Mouse (Mus musculus) lung, embryonic 15.5 days (tissue): ENCODE data around the gene Nkx6-2. TPM values are rescaled to one million over a fixed set of nuclear protein-coding genes. Genes with fewer than 3 reads are reported as not detected.

Experiments used
- ATAC-seq: fragments of 200-750 bp; cut with Nextera tagmentation; 2 replicates; pipeline ENCODE4 v1.8.0; 2017; ENCODE audit warnings: moderate number of reproducible peaks, borderline replicate concordance; ENCODE audit not compliant: low FRiP score, low TSS enrichment; ENCODE audit errors: extremely low read depth
- H3K27ac ChIP-seq: fragments of 300-500 bp; sonication (generic); 2 replicates; pipeline ENCODE4 v1.5.1; 2015; ENCODE audit warnings: moderate library complexity, mild to moderate bottlenecking, inconsistent platforms
- H3K27me3 ChIP-seq: fragments of 300-500 bp; sonication (generic); 2 replicates; pipeline ENCODE4 v1.6.1; 2015; ENCODE audit warnings: inconsistent platforms
- H3K36me3 ChIP-seq: fragments of 300-500 bp; sonication (generic); 2 replicates; pipeline ENCODE4 v1.6.1; 2015; ENCODE audit warnings: inconsistent platforms
- H3K4me1 ChIP-seq: fragments of 300-500 bp; sonication (generic); 2 replicates; pipeline ENCODE4 v1.6.1; 2015; ENCODE audit warnings: inconsistent platforms
- H3K4me2 ChIP-seq: fragments of 300-500 bp; sonication (generic); 2 replicates; pipeline ENCODE4 v1.6.1; 2015; ENCODE audit warnings: inconsistent platforms, mild to moderate bottlenecking, moderate library complexity
- H3K4me3 ChIP-seq: fragments of 300-500 bp; sonication (generic); 2 replicates; pipeline ENCODE4 v1.5.1; 2015; ENCODE audit warnings: mild to moderate bottlenecking, inconsistent platforms
- H3K9ac ChIP-seq: fragments of 300-500 bp; sonication (generic); 2 replicates; pipeline ENCODE4 v1.6.1; 2015; ENCODE audit warnings: inconsistent platforms
- H3K9me3 ChIP-seq: fragments of 300-500 bp; sonication (generic); 2 replicates; pipeline ENCODE4 v1.6.1; 2016; ENCODE audit warnings: inconsistent platforms
- WGBS: fragments of 180-500 bp; shearing (Covaris S2); methylation state at CpG from one replicate; pipeline ENCODE4 v1.1.7; 2015; 5-methylcytosine and 5-hydroxymethylcytosine counted together
- polyA plus RNA-seq: library from polyadenylated mRNA; unstranded; fragments of >200 nt; fragmentation: Nextera tagmentation; extraction: Ambion mirVana; gene quantifications from 2 replicates; pipeline ENCODE4 v1.2.1, GENCODE M21; 2015

The Nkx6-2 gene
- polyA plus RNA-seq, 1 experiment from 2014 or later, result 0.20 TPM

DNA sequence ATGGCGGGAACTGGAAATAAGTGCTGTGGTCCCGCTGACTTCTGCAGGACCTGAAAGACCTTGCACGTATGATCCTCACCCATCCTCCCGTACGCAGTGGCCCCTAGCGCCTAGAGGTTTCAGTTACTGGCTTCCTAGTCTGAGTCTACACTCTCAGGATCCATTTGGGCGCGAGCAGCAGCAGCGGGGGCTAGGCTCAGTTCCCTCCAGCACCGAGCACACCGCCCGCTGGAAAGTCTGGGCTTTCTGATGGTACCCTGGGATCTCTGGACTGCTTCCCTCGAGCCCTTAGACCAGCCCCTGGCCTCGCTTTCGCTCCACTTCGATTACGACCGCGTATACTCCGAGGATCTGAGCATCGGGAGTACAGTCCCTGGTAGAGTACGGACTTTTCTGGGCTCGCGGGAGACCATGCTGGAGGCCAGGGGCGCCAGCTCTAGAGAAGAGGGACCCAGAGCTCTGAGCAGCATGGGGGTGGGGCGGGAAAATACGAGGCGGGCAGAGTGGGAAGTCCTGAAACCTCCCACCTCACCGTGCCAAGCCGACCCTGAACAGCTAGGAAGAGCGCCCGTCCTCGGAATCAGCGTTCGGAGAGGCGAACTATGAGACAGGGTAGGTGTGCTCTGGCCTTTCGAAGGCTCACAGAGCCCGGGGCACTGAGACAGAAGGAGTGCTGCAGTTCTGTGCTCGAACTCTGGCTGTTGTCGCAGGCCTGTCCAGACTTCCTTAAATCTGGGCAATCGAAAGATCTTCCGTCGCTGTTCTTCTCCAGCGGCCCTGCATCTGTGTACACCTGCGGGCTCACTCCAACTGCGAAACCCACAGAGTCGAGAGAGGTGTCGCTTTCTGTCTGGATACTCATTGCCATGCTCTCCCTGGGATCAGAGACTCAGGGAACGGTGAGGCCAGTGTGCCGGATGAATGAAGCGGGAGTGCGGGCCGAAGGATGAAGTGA, 1.9 kb upstream of the Nkx6-2 start:
- no peaks in the 10 kb centered on the region for H3K36me3 ChIP-seq
- H3K4me2 ChIP-seq, result 0 out of 2 replicates have a peak overlapping the region, but pooled peaks have one; percentile 9
- no peak overlapping the region for H3K9ac ChIP-seq
- H3K27me3 ChIP-seq, result peaks cover 100% of the 10 kb centered on the region
- no peak for ATAC-seq
- 2% methylated on average over 53 of the region's 53 CpGs for WGBS
- H3K27ac ChIP-seq, result no peak overlapping the region
- peaks cover 29% of the 10 kb centered on the region for H3K4me1 ChIP-seq
- no peaks in the 10 kb centered on the region for H3K9me3 ChIP-seq
- H3K4me3 ChIP-seq, result no peak overlapping the region; the same call in 1 of the 2 replicates

DNA sequence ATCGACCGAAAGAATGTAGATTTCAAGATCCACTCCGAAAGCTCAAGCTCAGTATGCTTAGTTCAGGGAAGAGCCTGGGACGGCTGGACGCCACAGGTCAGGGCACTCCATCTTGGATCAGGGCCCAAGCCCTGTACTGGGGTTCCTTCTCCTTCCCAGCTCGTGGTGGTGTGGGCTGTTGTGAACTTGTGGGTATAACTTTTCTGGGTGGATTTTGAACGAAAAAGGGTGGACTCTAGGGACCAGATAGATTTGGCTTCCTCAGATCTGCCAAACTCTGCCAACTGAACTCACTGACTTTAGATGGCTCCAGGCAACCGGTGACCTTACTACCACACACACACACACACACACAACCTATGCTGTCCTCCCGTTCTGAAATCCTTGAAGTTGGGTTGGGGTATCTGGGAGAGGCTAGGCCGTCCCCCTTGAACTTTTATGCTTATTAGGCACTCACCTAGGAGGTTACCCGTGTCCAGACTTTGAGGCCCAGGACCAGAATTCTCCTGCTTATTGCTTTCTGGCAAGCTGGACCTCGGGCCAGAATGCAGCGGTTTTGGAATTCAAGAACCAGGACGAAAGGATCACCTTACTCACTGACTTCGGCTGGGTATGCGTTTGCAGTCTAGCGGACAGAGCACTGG, 619 bp upstream of the Nkx6-2 start:
- Histone ChIP-seq H3K36me3 (peaks cover 7% of the 10 kb centered on the region; the same call in 1 of the 2 replicates), H3K9ac (no peak overlapping the region), H3K27ac (no peak overlapping the region), H3K4me2 (peak overlapping the region; percentile 62), H3K27me3 (peaks cover 99% of the 10 kb centered on the region), H3K4me1 (peaks cover 29% of the 10 kb centered on the region), H3K4me3 (no peak overlapping the region; the same call in 1 of the 2 replicates), H3K9me3 (no peaks in the 10 kb centered on the region)
- no peak for ATAC-seq
- WGBS, result 15% methylated on average over 17 of the region's 17 CpGs

DNA sequence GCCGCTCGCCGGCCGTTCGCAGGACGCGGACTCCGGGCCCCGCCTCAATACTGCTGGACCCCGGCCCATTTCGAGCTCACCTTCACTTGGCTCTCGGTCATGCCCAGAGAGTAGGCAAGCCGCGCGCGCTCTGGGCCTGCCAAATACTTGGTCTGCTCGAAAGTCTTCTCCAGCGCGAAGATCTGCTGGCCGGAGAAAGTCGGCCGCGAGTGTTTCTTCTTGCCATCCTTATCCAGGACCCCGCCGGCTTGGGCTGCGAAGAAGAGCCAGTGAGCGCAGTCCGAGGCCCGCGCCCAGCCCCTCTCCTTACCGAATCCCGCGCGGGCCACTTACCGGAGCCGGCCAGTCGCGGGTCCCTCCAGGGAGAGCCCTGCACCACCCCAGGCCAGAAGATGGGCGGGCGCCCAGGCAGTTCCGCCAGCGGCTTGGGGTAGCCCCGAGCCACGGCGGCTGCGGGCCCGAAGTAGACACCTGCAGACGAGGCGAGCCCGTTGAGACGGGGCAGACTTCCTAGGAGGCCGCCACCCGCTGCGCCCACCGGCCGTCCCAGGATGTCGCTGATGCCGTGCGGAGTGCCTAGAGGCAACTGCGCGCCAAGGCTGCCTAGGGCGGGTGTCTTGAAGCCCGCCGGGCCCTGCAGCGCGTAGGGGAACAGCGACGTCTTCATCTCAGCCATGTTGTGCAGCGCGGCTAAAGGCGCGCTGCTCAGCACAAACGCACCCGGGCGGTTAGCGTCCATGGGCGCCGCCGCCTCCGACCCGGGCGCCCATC, 611 bp downstream of the Nkx6-2 start:
- no peak overlapping the region for H3K27ac ChIP-seq
- peak overlapping the region; percentile 33 for H3K4me3 ChIP-seq
- peaks cover 95% of the 10 kb centered on the region for H3K27me3 ChIP-seq
- peaks cover 12% of the 10 kb centered on the region; the same call in 1 of the 2 replicates for H3K36me3 ChIP-seq
- ATAC-seq, result peak; percentile 37; the same call in 1 of the 2 replicates
- H3K9me3 ChIP-seq, result no peaks in the 10 kb centered on the region
- WGBS, result under 1% methylated on average over 81 of the region's 82 CpGs
- peak overlapping the region; percentile 62 for H3K4me2 ChIP-seq
- no peak overlapping the region for H3K9ac ChIP-seq
- H3K4me1 ChIP-seq, result peaks cover 29% of the 10 kb centered on the region

DNA sequence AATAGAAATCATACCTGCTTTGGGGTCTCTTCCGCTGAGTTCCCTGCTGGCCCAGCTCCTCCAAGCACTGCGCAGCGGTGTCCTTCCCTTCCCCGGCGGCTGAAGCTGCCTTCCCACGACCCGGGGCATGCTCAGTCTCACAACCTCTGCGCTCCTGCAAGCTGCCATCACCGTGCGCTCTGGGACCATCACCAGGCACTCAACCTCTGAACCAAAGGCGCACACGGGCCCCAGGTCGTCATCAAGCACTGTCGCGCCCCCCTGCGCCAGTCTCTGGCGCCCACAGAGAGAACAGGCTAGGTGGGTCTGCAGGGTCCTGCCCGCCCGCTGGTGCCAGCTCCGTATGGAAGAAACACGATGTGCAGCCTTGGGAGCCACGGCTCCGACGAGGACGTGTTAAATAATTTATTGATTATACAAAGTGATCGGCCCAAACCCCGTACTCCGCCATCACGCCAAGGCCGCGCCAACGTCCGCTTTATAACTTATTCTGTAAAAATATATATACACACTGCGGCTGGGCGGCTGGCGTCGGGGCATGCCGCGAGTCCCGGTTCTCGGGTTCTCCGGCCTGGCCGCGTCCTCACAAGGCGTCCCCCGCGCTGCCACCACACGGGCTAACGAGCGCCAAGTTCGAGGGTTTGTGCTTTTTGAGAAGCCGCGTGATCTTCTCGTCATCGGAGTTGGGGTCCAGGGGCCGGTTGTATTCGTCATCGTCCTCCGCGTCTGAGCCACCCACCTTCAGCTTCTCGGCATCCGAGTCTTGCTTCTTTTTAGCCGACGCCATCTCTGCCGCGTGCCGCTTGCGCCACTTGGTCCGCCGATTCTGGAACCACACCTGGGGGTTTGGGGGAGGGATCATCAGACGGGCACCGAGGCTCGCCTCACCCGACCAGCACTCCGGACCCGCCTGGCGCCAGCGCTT, 1.5 kb downstream of the Nkx6-2 start:
- Histone ChIP-seq H3K27me3 (peaks cover 86% of the 10 kb centered on the region), H3K4me2 (peak overlapping the region; percentile 62), H3K9ac (no peak overlapping the region), H3K4me1 (peaks cover 29% of the 10 kb centered on the region), H3K9me3 (no peaks in the 10 kb centered on the region), H3K4me3 (peak overlapping the region; percentile 33), H3K36me3 (peaks cover 12% of the 10 kb centered on the region; the same call in 1 of the 2 replicates), H3K27ac (no peak overlapping the region)
- 3% methylated on average over 78 of the region's 78 CpGs for WGBS
- ATAC-seq, result no peak

DNA sequence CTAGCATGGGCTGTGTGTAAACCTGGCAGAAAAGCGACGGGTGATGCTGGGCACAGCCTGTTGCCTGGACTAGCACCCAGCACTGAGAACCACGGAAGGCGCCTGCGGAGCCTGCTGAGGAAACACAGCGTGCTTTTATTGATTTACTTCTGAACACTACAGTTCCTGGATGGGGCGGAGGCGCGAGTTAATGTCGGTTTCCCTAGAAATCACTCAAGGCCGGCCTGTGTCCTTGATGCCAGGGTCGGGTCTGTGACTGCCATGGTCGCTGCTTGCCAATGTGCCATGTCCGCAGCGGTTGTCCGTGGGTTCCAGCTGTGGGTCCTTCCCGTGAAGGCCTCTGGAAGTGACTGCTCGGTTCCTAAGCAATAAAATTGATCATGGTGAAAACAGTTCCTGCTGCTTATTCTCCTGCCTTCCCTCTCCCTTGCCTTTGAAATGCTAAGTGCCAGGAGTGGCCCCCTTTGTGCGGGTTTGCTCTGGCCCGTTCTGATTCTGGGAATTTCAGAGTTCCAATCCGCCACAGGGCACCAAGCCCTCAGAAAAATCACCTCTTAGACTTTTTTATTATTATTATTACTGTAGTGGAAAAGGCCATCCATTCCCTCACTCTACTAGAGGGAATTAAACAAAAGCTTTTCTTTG, 3.2 kb downstream of the Nkx6-2 start:
- Histone ChIP-seq H3K27ac (no peak overlapping the region), H3K4me2 (no peak overlapping the region), H3K4me1 (peaks cover 25% of the 10 kb centered on the region), H3K4me3 (no peak overlapping the region), H3K9me3 (no peaks in the 10 kb centered on the region), H3K36me3 (peaks cover 25% of the 10 kb centered on the region; the same call in 1 of the 2 replicates), H3K9ac (no peak overlapping the region), H3K27me3 (peaks cover 69% of the 10 kb centered on the region)
- no peak for ATAC-seq
- WGBS, result 83% methylated on average over 21 of the region's 21 CpGs

DNA sequence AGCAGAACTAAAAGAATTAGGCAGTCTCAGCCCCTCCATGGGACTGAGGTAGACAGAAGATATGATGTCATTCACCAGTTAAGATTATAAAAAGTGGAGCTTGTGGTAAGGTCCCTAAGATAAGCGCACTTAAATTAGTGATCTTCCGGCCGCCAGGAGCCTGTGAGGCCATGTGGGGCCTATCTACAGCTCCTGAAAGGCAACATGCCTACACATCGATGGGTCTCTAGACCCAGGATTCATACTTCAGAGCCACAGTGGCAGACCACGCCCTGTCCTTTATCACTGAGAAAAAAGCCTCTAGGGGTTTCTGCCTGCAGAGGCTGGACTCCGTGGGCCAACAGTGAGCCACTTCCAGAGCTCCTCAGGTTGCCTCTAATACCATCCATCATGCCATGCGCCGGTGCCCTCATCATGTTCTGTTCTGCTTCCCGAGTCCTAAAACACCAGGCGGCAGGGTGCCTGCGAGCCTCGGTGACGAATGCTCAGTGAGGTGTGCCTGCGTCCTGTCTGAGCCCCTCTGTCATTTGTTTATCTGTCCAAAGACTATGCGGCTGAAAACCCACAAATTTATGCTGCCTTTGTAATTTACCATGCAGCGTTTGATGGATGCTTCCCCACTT, 6.4 kb downstream of the Nkx6-2 start:
- H3K27ac ChIP-seq, result no peak overlapping the region
- H3K4me2 ChIP-seq, result no peak overlapping the region
- no peak overlapping the region for H3K9ac ChIP-seq
- H3K36me3 ChIP-seq, result peaks cover 25% of the 10 kb centered on the region; the same call in 1 of the 2 replicates
- H3K9me3 ChIP-seq, result no peaks in the 10 kb centered on the region
- H3K27me3 ChIP-seq, result peaks cover 37% of the 10 kb centered on the region
- ATAC-seq, result no peak
- no peak overlapping the region for H3K4me3 ChIP-seq
- H3K4me1 ChIP-seq, result peaks cover 5% of the 10 kb centered on the region
- WGBS, result 69% methylated on average over 16 of the region's 16 CpGs

DNA sequence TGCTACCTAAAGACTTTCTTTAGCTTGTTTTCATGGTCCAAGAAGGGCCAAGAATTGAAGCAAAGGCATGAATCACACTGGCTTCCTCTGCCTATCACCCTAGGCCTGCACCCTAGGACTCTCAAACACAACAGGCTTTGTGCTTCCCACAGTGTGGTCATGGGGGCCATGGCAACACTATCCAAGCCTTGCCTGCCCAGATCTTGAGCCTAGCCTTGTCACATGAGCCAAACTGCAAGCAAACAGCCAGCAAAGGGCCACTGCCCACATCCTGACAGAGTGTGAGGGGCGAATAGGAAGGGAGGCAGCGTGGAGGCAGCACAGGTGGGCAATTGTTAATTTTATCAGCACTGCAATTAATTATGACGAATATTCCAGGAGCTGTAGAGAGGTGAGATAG, 9.9 kb downstream of the Nkx6-2 start:
- Histone ChIP-seq H3K27me3 (peaks cover 3% of the 10 kb centered on the region; the same call in 1 of the 2 replicates), H3K4me3 (no peak overlapping the region), H3K9me3 (no peaks in the 10 kb centered on the region), H3K4me1 (no peaks in the 10 kb centered on the region), H3K27ac (no peak overlapping the region), H3K9ac (no peak overlapping the region), H3K4me2 (no peak overlapping the region), H3K36me3 (peaks cover 13% of the 10 kb centered on the region; the same call in 1 of the 2 replicates)
- no peak for ATAC-seq
- 74% methylated on average over 3 of the region's 3 CpGs for WGBS

DNA sequence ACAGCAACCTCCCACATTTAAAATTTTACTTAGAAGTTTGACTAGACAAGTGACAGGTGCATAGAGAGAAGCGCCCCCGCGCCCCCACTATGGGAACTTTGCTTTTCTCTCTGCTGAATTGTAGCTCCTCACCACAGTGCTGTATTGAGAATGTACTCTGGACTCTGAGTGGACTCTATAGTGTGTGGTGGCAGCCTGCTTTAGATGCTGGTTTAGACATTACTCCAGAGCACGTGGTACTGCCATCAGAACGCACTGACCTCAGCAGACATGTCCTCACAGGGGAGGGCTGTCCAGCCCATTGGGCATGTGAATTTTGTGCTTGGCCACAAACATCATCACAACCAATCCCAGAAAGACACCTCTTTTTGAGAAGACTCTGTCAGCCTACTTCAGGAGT, 11.8 kb downstream of the Nkx6-2 start:
- Histone ChIP-seq H3K27ac (no peak overlapping the region), H3K4me3 (no peak overlapping the region), H3K4me1 (no peaks in the 10 kb centered on the region), H3K9ac (no peak overlapping the region), H3K36me3 (peaks cover 12% of the 10 kb centered on the region; the same call in 1 of the 2 replicates), H3K27me3 (no peaks in the 10 kb centered on the region), H3K4me2 (no peak overlapping the region), H3K9me3 (no peaks in the 10 kb centered on the region)
- ATAC-seq, result no peak
- 92% methylated on average over 5 of the region's 5 CpGs for WGBS

DNA sequence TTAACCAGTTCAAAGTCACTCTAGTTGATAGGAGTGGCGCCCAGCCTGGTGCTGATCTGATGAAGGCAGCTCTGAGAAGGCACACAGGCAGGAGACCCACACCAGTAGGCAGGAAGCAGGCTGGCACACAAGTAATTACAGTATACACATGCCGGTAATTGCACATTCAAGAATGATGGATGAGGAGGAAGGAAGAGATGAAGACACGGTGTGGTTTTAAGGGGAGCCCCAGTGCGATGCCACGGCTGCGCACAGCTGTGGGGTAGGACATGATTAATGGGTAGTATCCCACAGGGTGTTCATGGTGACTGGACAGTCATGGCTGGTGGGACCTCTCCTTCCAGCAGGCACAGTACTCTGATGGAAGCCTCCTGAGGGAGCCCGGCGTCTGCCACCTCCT, 16.1 kb downstream of the Nkx6-2 start:
- no peak overlapping the region for H3K27ac ChIP-seq
- no peak overlapping the region for H3K9ac ChIP-seq
- H3K27me3 ChIP-seq, result no peaks in the 10 kb centered on the region
- peaks cover 2% of the 10 kb centered on the region; the same call in 1 of the 2 replicates for H3K36me3 ChIP-seq
- H3K4me1 ChIP-seq, result no peaks in the 10 kb centered on the region
- H3K4me2 ChIP-seq, result no peak overlapping the region
- H3K9me3 ChIP-seq, result no peaks in the 10 kb centered on the region
- no peak overlapping the region for H3K4me3 ChIP-seq
- ATAC-seq, result no peak
- 52% methylated on average over 8 of the region's 8 CpGs for WGBS

DNA sequence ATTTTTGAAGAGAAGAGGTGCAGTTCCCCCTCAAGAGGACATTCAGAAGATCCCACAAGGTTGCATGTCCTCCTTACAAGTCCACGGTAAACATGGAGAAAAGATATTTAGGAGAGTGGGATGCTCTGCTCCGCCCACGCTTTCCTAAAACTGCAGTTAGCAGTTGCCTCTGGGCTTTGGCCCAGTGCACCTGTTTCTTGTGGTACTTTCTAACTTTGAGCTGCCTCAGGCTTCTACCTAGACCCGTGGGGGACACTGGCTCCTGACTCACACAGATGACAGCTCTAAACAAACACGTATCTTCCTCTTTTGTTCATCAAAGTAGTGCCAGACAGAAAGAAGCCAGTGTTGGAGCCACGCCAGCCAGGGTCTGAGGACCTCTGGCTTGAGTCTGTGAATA, 16.6 kb downstream of the Nkx6-2 start:
- no peak overlapping the region for H3K4me3 ChIP-seq
- no peaks in the 10 kb centered on the region for H3K9me3 ChIP-seq
- H3K36me3 ChIP-seq, result peaks cover 2% of the 10 kb centered on the region; the same call in 1 of the 2 replicates
- H3K4me2 ChIP-seq, result no peak overlapping the region
- no peak overlapping the region for H3K27ac ChIP-seq
- ATAC-seq, result no peak
- H3K9ac ChIP-seq, result no peak overlapping the region
- 65% methylated on average over 6 of the region's 6 CpGs for whole genome bisulfite sequencing
- no peaks in the 10 kb centered on the region for H3K27me3 ChIP-seq
- H3K4me1 ChIP-seq, result no peaks in the 10 kb centered on the region
